Mouse (Mus musculus) cerebellum, adult (tissue): ENCODE results near the gene Bloc1s6.
A peak's percentile ranks its signal among the peaks of the same experiment; 100 is the strongest.

Source experiments
- ATAC-seq: cut with Nextera tagmentation; 2 replicates; pipeline ENCODE4 v1.9.2; 2017; ENCODE audit warnings: mild to moderate bottlenecking, moderate library complexity, mixed read lengths; ENCODE audit not compliant: insufficient number of reproducible peaks, low FRiP score, low TSS enrichment

The Bloc1s6 gene

GRCm38 (mm10) chr2:122762991-122763390 is 24.7 kb downstream of the Bloc1s6 start:
- no peak for ATAC-seq

DNA sequence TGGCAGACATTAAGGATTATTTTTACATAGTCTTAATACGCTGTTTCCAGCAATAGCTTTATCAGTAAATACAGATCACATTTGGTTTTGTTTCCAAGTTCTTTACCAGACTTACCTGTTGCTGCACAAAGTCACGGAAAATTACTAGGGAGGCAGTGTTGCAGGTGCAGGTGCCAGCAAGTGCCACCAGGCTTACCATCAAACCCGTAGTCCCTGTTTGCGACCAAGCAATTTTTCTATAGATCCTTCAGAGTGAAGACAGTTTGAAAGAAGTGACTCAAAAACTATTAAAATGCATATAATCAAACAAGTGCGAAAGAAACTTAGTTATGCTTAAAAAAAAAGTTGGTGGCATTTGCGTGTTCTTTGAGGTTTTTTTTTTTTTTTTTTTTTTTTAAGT is 26.2 kb downstream of the Bloc1s6 start:
- ATAC-seq = no peak

DNA sequence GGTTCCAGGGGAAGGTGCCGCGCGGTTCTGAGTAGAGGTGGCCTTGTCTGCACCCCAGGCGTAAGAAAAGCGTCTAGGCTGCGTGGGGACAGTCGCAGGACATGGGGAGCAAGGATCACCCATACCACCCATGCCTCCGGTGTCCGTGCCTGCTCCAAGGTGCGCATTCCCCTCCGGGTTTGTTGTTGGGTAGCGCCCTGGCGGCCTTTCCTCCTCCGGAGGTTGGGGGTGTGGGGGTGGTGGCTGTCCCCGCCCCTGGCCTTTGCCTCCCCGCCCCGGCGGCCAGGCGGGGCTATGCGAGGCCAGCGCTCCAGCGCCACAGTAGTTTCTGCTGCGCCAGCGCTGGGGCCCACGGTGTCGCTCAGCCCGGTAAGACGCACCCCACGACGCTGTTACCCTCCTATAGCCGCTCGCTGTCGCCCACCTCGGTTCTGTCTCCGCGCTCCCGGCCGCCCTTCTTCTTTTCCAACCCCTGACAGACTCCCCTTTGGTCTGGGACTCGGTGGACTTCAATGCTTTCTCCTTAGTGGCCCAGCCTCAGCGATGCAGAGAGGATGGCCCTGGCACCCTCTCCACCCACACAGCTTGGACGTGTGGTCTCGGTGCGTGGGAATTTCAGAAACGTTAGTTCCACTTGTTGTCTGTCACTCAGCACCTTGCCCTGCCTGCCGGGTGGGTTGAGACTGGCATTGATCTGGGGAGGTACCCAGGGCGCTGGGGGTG is 26.9 kb downstream of the Bloc1s6 start, which contains the start of gene Sqor:
Sqor (plus strand) TSS at position 167 of the 723 bp plus-strand sequence.
- ATAC-seq = peak; percentile 88

DNA sequence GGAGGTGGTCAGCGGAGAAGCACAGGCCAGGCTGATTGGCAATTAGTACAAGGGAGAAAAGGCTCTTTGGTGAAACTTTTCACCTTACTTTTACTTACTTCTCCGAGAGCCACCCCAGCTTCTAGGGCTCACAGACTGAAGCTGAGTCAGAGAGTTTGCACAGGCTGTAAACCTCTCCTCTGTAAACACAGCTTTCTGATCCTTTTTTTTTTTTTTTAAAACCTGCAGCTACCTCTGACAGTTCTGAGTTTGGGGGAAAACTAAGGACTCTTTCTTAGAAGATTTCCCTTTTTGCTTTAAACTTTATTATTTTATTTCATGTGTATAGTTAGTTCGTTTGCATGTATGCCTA is 27.5 kb downstream of the Bloc1s6 start:
- no peak for ATAC-seq

- ATAC-seq = no peak
These were observed 32.7 kb downstream of the Bloc1s6 start for GRCm38 (mm10) chr2:122771002-122771401.

DNA sequence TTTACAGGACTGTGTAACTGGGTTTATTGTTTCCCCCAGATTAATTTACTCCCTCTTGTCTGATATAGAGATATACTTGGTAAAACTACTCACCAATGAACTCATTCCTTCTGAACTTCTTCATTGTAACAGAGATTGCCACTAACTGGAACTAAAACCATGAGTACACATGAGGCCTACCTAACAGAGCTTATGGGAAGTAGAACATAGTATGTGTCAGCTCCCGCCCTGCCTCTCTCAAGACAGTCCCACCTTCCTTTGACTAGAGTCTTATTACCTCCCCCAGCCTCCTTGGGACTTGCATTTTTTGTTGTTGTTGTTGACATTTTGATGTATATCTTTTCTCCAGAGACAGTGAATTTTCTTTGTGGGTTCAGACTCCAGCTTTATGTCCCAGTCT is 34.6 kb downstream of the Bloc1s6 start:
- no peak for ATAC-seq

- no peak for ATAC-seq
These were observed 37.2 kb downstream of the Bloc1s6 start for GRCm38 (mm10) chr2:122775491-122775890.

GRCm38 (mm10) chr2:122776823-122777222 is 38.5 kb downstream of the Bloc1s6 start:
- ATAC-seq = no peak

- ATAC-seq = no peak
These were observed 41.7 kb downstream of the Bloc1s6 start for GRCm38 (mm10) chr2:122779967-122780366.

GRCm38 (mm10) chr2:122780447-122780846 is 42.1 kb downstream of the Bloc1s6 start:
- ATAC-seq = no peak

GRCm38 (mm10) chr2:122781590-122782356 is 43.5 kb downstream of the Bloc1s6 start:
- no peak for ATAC-seq

GRCm38 (mm10) chr2:122783730-122784129 is 45.4 kb downstream of the Bloc1s6 start:
- ATAC-seq = no peak

- no peak for ATAC-seq
These were observed 46.4 kb downstream of the Bloc1s6 start for GRCm38 (mm10) chr2:122784701-122785100.

- ATAC-seq = no peak
These were observed 47.9 kb downstream of the Bloc1s6 start for GRCm38 (mm10) chr2:122786167-122786566.

DNA sequence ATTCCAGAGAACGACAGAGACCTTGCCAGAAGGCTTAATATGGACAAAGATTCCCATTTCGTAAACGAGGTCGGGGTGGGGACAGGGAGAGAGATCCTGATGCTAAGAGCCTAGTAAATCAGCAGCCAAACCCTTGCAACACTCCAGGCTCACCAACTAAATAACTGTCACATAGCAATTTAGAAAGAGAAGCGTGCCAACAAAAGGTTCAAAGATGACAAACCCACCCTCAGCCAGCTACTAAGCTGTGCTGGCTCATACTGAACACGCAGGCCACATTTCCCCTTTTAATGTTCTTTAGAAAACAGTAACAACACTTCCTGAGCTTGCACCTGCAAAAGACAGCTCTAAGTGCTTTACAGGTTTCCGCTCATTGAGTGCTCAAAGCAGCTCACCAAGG is 51.0 kb downstream of the Bloc1s6 start:
- no peak for ATAC-seq

DNA sequence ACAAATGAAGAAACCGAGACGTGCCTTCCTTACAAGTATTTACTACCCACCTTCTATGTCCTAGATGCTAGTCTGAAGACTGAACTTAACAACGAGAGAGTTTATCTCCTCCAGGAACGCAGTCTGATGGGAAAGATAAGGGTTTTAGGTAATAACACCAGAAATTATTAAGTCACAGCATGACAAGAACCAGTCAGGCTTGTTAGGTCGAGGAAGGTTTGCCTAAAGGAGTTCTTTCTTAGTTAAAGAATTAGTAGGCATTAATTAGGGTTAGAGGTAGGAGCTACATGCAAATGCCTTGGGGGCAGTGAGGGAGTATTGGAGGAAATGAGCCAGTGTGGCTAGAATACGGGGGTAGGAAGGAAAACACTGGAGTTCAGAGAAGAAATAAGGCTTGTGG is 51.4 kb downstream of the Bloc1s6 start:
- no peak for ATAC-seq
